Mouse (Mus musculus): ENCODE measurements around the gene Dab2ip. TPM values are rescaled to one million over a fixed set of nuclear protein-coding genes. Genes with fewer than 3 reads are reported as not detected.

Dab2ip gene
- polyA plus RNA-seq, 1 experiment from 2014 or later = 42.3 TPM

- WGBS = 56% methylated on average over 3 of the region's 3 CpGs
- peaks cover 20% of the 10 kb centered on the region for H3K4me1 ChIP-seq (ENCODE audit: control insufficient read depth, insufficient read depth, low read length)
- no peak overlapping the region for H3K27ac ChIP-seq (ENCODE audit: low read depth, low read length)
- no peak overlapping the region for H3K4me2 ChIP-seq
- H3K9ac ChIP-seq (ENCODE audit: low read length) = no peak overlapping the region
- H3K9me3 ChIP-seq (ENCODE audit: control insufficient read depth, low read length) = no peaks in the 10 kb centered on the region
- H3K36me3 ChIP-seq (ENCODE audit: control insufficient read depth, insufficient read depth, low read length) = no peaks in the 10 kb centered on the region
- ATAC-seq (ENCODE audit: low FRiP score) (no peak), DNase-seq (ENCODE audit: low spot score, missing footprints) (no peak)
- H3K27me3 ChIP-seq (ENCODE audit: control insufficient read depth, insufficient read depth, low read length) = no peaks in the 10 kb centered on the region
- H3K4me3 ChIP-seq (ENCODE audit: low read depth, low read length) = no peak overlapping the region
Observed at GRCm38 (mm10) chr2:35614411-35614810, 56.3 kb downstream of the Dab2ip start.

- no peaks in the 10 kb centered on the region for H3K27me3 ChIP-seq (ENCODE audit: control insufficient read depth, insufficient read depth, low read length)
- no peaks in the 10 kb centered on the region for H3K36me3 ChIP-seq (ENCODE audit: control insufficient read depth, insufficient read depth, low read length)
- WGBS = 71% methylated on average over 4 of the region's 4 CpGs
- DNase-seq (ENCODE audit: low spot score, missing footprints) (no peak), ATAC-seq (ENCODE audit: low FRiP score) (no peak)
- H3K4me1 ChIP-seq (ENCODE audit: control insufficient read depth, insufficient read depth, low read length) = peaks cover 17% of the 10 kb centered on the region
- no peak overlapping the region for H3K4me2 ChIP-seq
- H3K9me3 ChIP-seq (ENCODE audit: control insufficient read depth, low read length) = no peaks in the 10 kb centered on the region
- no peak overlapping the region for H3K9ac ChIP-seq (ENCODE audit: low read length)
- no peak overlapping the region for H3K27ac ChIP-seq (ENCODE audit: low read depth, low read length)
- no peak overlapping the region for H3K4me3 ChIP-seq (ENCODE audit: low read depth, low read length)
Observed at GRCm38 (mm10) chr2:35615366-35615765, 57.3 kb downstream of the Dab2ip start.

GRCm38 (mm10) chr2:35615977-35616376, 57.9 kb downstream of the Dab2ip start:
- no peak for ATAC-seq (ENCODE audit: low FRiP score)
- no peak overlapping the region for H3K27ac ChIP-seq (ENCODE audit: low read depth, low read length)
- WGBS = 80% methylated on average over 2 of the region's 2 CpGs

GRCm38 (mm10) chr2:35616891-35617658, 59.0 kb downstream of the Dab2ip start:
- Histone ChIP-seq H3K27ac (ENCODE audit: low read depth, low read length) (no peak overlapping the region), H3K36me3 (ENCODE audit: control insufficient read depth, insufficient read depth, low read length) (no peaks in the 10 kb centered on the region), H3K9me3 (ENCODE audit: control insufficient read depth, low read length) (no peaks in the 10 kb centered on the region), H3K4me3 (ENCODE audit: low read depth, low read length) (no peak overlapping the region), H3K9ac (ENCODE audit: low read length) (no peak overlapping the region), H3K4me2 (no peak overlapping the region), H3K4me1 (ENCODE audit: control insufficient read depth, insufficient read depth, low read length) (peaks cover 21% of the 10 kb centered on the region), H3K27me3 (ENCODE audit: control insufficient read depth, insufficient read depth, low read length) (no peaks in the 10 kb centered on the region)
- DNase-seq (ENCODE audit: low spot score, missing footprints) (no peak), ATAC-seq (ENCODE audit: low FRiP score) (no peak)
- 74% methylated on average over 6 of the region's 6 CpGs for WGBS

More at GRCm38 (mm10) chr2:35615977-35616376, 57.9 kb downstream of the Dab2ip start:
- H3K4me3 ChIP-seq (ENCODE audit: low read depth, low read length) = no peak overlapping the region
- no peak overlapping the region for H3K9ac ChIP-seq (ENCODE audit: low read length)
- no peak for DNase-seq (ENCODE audit: low spot score, missing footprints)
- peaks cover 16% of the 10 kb centered on the region for H3K4me1 ChIP-seq (ENCODE audit: control insufficient read depth, insufficient read depth, low read length)
- no peaks in the 10 kb centered on the region for H3K36me3 ChIP-seq (ENCODE audit: control insufficient read depth, insufficient read depth, low read length)
- no peaks in the 10 kb centered on the region for H3K9me3 ChIP-seq (ENCODE audit: control insufficient read depth, low read length)
- no peaks in the 10 kb centered on the region for H3K27me3 ChIP-seq (ENCODE audit: control insufficient read depth, insufficient read depth, low read length)
- no peak overlapping the region for H3K4me2 ChIP-seq

GRCm38 (mm10) chr2:35618981-35619380, 60.9 kb downstream of the Dab2ip start:
- Histone ChIP-seq H3K27ac (ENCODE audit: low read depth, low read length) (no peak overlapping the region), H3K27me3 (ENCODE audit: control insufficient read depth, insufficient read depth, low read length) (no peaks in the 10 kb centered on the region), H3K9ac (ENCODE audit: low read length) (no peak overlapping the region), H3K36me3 (ENCODE audit: control insufficient read depth, insufficient read depth, low read length) (no peaks in the 10 kb centered on the region), H3K9me3 (ENCODE audit: control insufficient read depth, low read length) (no peaks in the 10 kb centered on the region), H3K4me3 (ENCODE audit: low read depth, low read length) (no peak overlapping the region), H3K4me2 (no peak overlapping the region), H3K4me1 (ENCODE audit: control insufficient read depth, insufficient read depth, low read length) (peaks cover 36% of the 10 kb centered on the region)
- DNase-seq (ENCODE audit: low spot score, missing footprints) (no peak), ATAC-seq (ENCODE audit: low FRiP score) (no peak)
- 72% methylated on average over 7 of the region's 7 CpGs for WGBS

- WGBS = 45% methylated on average over 2 of the region's 2 CpGs
- H3K36me3 ChIP-seq (ENCODE audit: control insufficient read depth, insufficient read depth, low read length) = no peaks in the 10 kb centered on the region
- H3K9me3 ChIP-seq (ENCODE audit: control insufficient read depth, low read length) = no peaks in the 10 kb centered on the region
- H3K4me3 ChIP-seq (ENCODE audit: low read depth, low read length) = no peak overlapping the region
- DNase-seq (ENCODE audit: low spot score, missing footprints) (no peak), ATAC-seq (ENCODE audit: low FRiP score) (no peak)
- peaks cover 40% of the 10 kb centered on the region for H3K4me1 ChIP-seq (ENCODE audit: control insufficient read depth, insufficient read depth, low read length)
- H3K9ac ChIP-seq (ENCODE audit: low read length) = no peak overlapping the region
- H3K4me2 ChIP-seq = no peak overlapping the region
- no peaks in the 10 kb centered on the region for H3K27me3 ChIP-seq (ENCODE audit: control insufficient read depth, insufficient read depth, low read length)
- H3K27ac ChIP-seq (ENCODE audit: low read depth, low read length) = no peak overlapping the region
Observed at GRCm38 (mm10) chr2:35619532-35619931, 61.5 kb downstream of the Dab2ip start.

- H3K27me3 ChIP-seq (ENCODE audit: control insufficient read depth, insufficient read depth, low read length) = no peaks in the 10 kb centered on the region
- peak overlapping the region; percentile 32 for H3K4me2 ChIP-seq
- ATAC-seq (ENCODE audit: low FRiP score) (peak; percentile 70), DNase-seq (ENCODE audit: low spot score, missing footprints) (peak; percentile 90)
- no peaks in the 10 kb centered on the region for H3K36me3 ChIP-seq (ENCODE audit: control insufficient read depth, insufficient read depth, low read length)
- WGBS = 19% methylated on average over 7 of the region's 7 CpGs
- H3K9ac ChIP-seq (ENCODE audit: low read length) = 0 out of 2 replicates have a peak overlapping the region, but pooled peaks have one; percentile 9
- H3K4me3 ChIP-seq (ENCODE audit: low read depth, low read length) = no peak overlapping the region
- H3K27ac ChIP-seq (ENCODE audit: low read depth, low read length) = no peak overlapping the region
- H3K9me3 ChIP-seq (ENCODE audit: control insufficient read depth, low read length) = no peaks in the 10 kb centered on the region
- peaks cover 40% of the 10 kb centered on the region for H3K4me1 ChIP-seq (ENCODE audit: control insufficient read depth, insufficient read depth, low read length)
Observed at GRCm38 (mm10) chr2:35620364-35621224, 62.5 kb downstream of the Dab2ip start.

GRCm38 (mm10) chr2:35621225-35621519, 63.1 kb downstream of the Dab2ip start:
- Histone ChIP-seq H3K27me3 (ENCODE audit: control insufficient read depth, insufficient read depth, low read length) (no peaks in the 10 kb centered on the region), H3K27ac (ENCODE audit: low read depth, low read length) (no peak overlapping the region), H3K4me2 (no peak overlapping the region), H3K36me3 (ENCODE audit: control insufficient read depth, insufficient read depth, low read length) (no peaks in the 10 kb centered on the region), H3K4me3 (ENCODE audit: low read depth, low read length) (no peak overlapping the region), H3K4me1 (ENCODE audit: control insufficient read depth, insufficient read depth, low read length) (peaks cover 40% of the 10 kb centered on the region), H3K9ac (ENCODE audit: low read length) (no peak overlapping the region), H3K9me3 (ENCODE audit: control insufficient read depth, low read length) (no peaks in the 10 kb centered on the region)
- DNase-seq (ENCODE audit: low spot score, missing footprints) = peak; percentile 92
- ATAC-seq (ENCODE audit: low FRiP score) = no peak
- 77% methylated on average over 2 of the region's 2 CpGs for WGBS

GRCm38 (mm10) chr2:35621796-35622195, 63.7 kb downstream of the Dab2ip start:
- ATAC-seq (ENCODE audit: low FRiP score) (peak; percentile 88), DNase-seq (ENCODE audit: low spot score, missing footprints) (peak; percentile 95)
- Histone ChIP-seq H3K9ac (ENCODE audit: low read length) (peak overlapping the region; percentile 89), H3K4me3 (ENCODE audit: low read depth, low read length) (peak overlapping the region; percentile 69), H3K27me3 (ENCODE audit: control insufficient read depth, insufficient read depth, low read length) (no peaks in the 10 kb centered on the region), H3K27ac (ENCODE audit: low read depth, low read length) (0 out of 2 replicates have a peak overlapping the region, but pooled peaks have one; percentile 14), H3K36me3 (ENCODE audit: control insufficient read depth, insufficient read depth, low read length) (no peaks in the 10 kb centered on the region), H3K4me2 (peak overlapping the region; percentile 86), H3K4me1 (ENCODE audit: control insufficient read depth, insufficient read depth, low read length) (peaks cover 43% of the 10 kb centered on the region), H3K9me3 (ENCODE audit: control insufficient read depth, low read length) (no peaks in the 10 kb centered on the region)
- WGBS = 2% methylated on average over 30 of the region's 41 CpGs

All from midbrain, embryonic 11.5 days (tissue).